21 mouse cellular contexts compared by ENCODE assay signal in genomic region chr10:96631066-96631711, GRCm38 (mm10). TPM values are rescaled to one million over a fixed set of nuclear protein-coding genes. Genes with fewer than 3 reads are reported as not detected.
DNase-seq lines count a peak whose midpoint lies in the region; ATAC-seq and TF ChIP-seq lines count a peak whose summit lies in the region.
"Had no signal": no experiment of that assay in that cellular context is flagged by ENCODE, and none has a peak within 500 bp of the region (broad histone marks: within the 10 kb centered on the region; RNA-seq: fewer than 3 reads in every experiment).

No protein-coding gene starts in this region.

- no peak overlapping the region for H3K9ac ChIP-seq in embryonic facial prominence, embryonic 11.5 days (replicated peaks; ENCODE audit: low read length)
- no peak overlapping the region for H3K9ac ChIP-seq in stomach, postnatal 0 days (ENCODE audit: low read length)
- H3K9ac ChIP-seq: embryonic facial prominence, embryonic 15.5 days; heart, embryonic 13.5 days; hindbrain, embryonic 15.5 days had no signal

- H3K4me2 ChIP-seq in embryonic facial prominence, embryonic 11.5 days (ENCODE audit: low read depth, low read length): no peak overlapping the region
- no peak overlapping the region for H3K4me2 ChIP-seq in stomach, postnatal 0 days (replicated peaks; ENCODE audit: low read depth)
- H3K4me2 ChIP-seq: embryonic facial prominence, embryonic 15.5 days; heart, embryonic 13.5 days; hindbrain, embryonic 15.5 days had no signal

- no peak for TF ChIP-seq EP300 in stomach, postnatal 0 days (optimal IDR thresholded peaks at IDR 0.05)

- TF ChIP-seq CTCF in stomach, postnatal 0 days (IDR thresholded peaks at IDR 0.05; ENCODE audit: low read depth): no peak

- peak; percentile 52 for DNase-seq in embryonic facial prominence, embryonic 11.5 days (ENCODE audit: low spot score)
- DNase-seq in embryonic facial prominence, embryonic 10.5 days (ENCODE audit: low spot score): no peak
- DNase-seq in ES-CJ7 (ENCODE audit: low read depth, low spot score) (peak; percentile 88), R1 (ENCODE audit: low read depth, low spot score) (peak; percentile 86)
- peak; percentile 33 for DNase-seq in splenic B cell, adult 2 months (ENCODE audit: low read depth, low spot score)
- no peak for DNase-seq in stomach, postnatal 0 days (ENCODE audit: low spot score)
- DNase-seq in thymus, postnatal 4 days: no peak
- DNase-seq: adrenal gland, postnatal 14 days; cerebellum, adult 18-20 months; cerebellum, postnatal 10 days; gastrocnemius, postnatal 10 days; heart, postnatal 36 days; kidney, adult 2 months had no signal

- no peaks in the 10 kb centered on the region; the same call in 1 of the 2 replicates for H3K36me3 ChIP-seq in embryonic facial prominence, embryonic 11.5 days (replicated peaks; ENCODE audit: control insufficient read depth, insufficient read depth, low read depth, low read length)
- H3K36me3 ChIP-seq in embryonic facial prominence, embryonic 10.5 days (replicated peaks): peaks cover 34% of the 10 kb centered on the region
- H3K36me3 ChIP-seq in splenic B cell, adult 2 months (ENCODE audit: control insufficient read depth, insufficient read depth, low read length, poor library complexity, severe bottlenecking): peaks cover 5% of the 10 kb centered on the region
- no peaks in the 10 kb centered on the region; the same call in none of the 2 replicates for H3K36me3 ChIP-seq in stomach, postnatal 0 days (ENCODE audit: control insufficient read depth, insufficient read depth, low read length)
- H3K36me3 ChIP-seq: hindbrain, embryonic 15.5 days had no signal

- H3K9me3 ChIP-seq in embryonic facial prominence, embryonic 11.5 days (replicated peaks; ENCODE audit: control insufficient read depth, low read length): no peaks in the 10 kb centered on the region
- H3K9me3 ChIP-seq in embryonic facial prominence, embryonic 10.5 days: no peaks in the 10 kb centered on the region
- no peaks in the 10 kb centered on the region for H3K9me3 ChIP-seq in stomach, postnatal 0 days (ENCODE audit: control insufficient read depth, low read length)
- H3K9me3 ChIP-seq: embryonic facial prominence, embryonic 15.5 days; forebrain, embryonic 10.5 days; heart, embryonic 13.5 days; hindbrain, embryonic 15.5 days had no signal

- H3K4me3 ChIP-seq in embryonic facial prominence, embryonic 11.5 days (ENCODE audit: low read depth, low read length): no peak overlapping the region
- no peak overlapping the region for H3K4me3 ChIP-seq in embryonic facial prominence, embryonic 10.5 days
- H3K4me3 ChIP-seq in stomach, postnatal 0 days (ENCODE audit: low read depth, low read length): no peak overlapping the region
- H3K4me3 ChIP-seq: embryonic facial prominence, embryonic 15.5 days; erythroblast, embryonic 14.5 days; forebrain, embryonic 10.5 days; heart, embryonic 13.5 days; hindbrain, embryonic 15.5 days had no signal

- no peaks in the 10 kb centered on the region for H3K27me3 ChIP-seq in embryonic facial prominence, embryonic 11.5 days (ENCODE audit: control insufficient read depth, insufficient read depth, low read length)
- H3K27me3 ChIP-seq in embryonic facial prominence, embryonic 10.5 days (replicated peaks; ENCODE audit: low read depth, poor library complexity, severe bottlenecking): no peaks in the 10 kb centered on the region
- no peaks in the 10 kb centered on the region for H3K27me3 ChIP-seq in splenic B cell, adult 2 months (ENCODE audit: control insufficient read depth, insufficient read depth, low read length, poor library complexity, severe bottlenecking)
- H3K27me3 ChIP-seq in stomach, postnatal 0 days (ENCODE audit: control insufficient read depth, insufficient read depth, low read length): no peaks in the 10 kb centered on the region
- H3K27me3 ChIP-seq: embryonic facial prominence, embryonic 15.5 days; heart, embryonic 13.5 days; hindbrain, embryonic 15.5 days; Patski had no signal

- H3K27ac ChIP-seq in embryonic facial prominence, embryonic 11.5 days (replicated peaks; ENCODE audit: low read depth, low read length): no peak overlapping the region
- H3K27ac ChIP-seq in embryonic facial prominence, embryonic 10.5 days (replicated peaks): no peak overlapping the region
- H3K27ac ChIP-seq in stomach, postnatal 0 days (replicated peaks): no peak overlapping the region
- H3K27ac ChIP-seq: embryonic facial prominence, embryonic 15.5 days; forebrain, embryonic 10.5 days; heart, embryonic 13.5 days; hindbrain, embryonic 15.5 days had no signal

- no peak for ATAC-seq in embryonic facial prominence, embryonic 11.5 days (replicated peaks; ENCODE audit: insufficient number of reproducible peaks, low FRiP score, low TSS enrichment, low read depth)
- no peak for ATAC-seq in stomach, postnatal 0 days (ENCODE audit: low FRiP score, low TSS enrichment)
- ATAC-seq: forebrain, embryonic 14.5 days; intestine, embryonic 16.5 days; Patski had no signal

- 50% methylated on average over 9 of the region's 9 CpGs for WGBS in embryonic facial prominence, embryonic 11.5 days
- WGBS in embryonic facial prominence, embryonic 10.5 days: 63% methylated on average over 9 of the region's 9 CpGs
- 54% methylated on average over 9 of the region's 9 CpGs for WGBS in stomach, postnatal 0 days

- H3K4me1 ChIP-seq in embryonic facial prominence, embryonic 11.5 days (ENCODE audit: control insufficient read depth, insufficient read depth, low read length): no peaks in the 10 kb centered on the region
- peaks cover 16% of the 10 kb centered on the region for H3K4me1 ChIP-seq in embryonic facial prominence, embryonic 10.5 days
- 0 out of 2 replicates have a peak, but pooled peaks cover 3% of the 10 kb centered on the region for H3K4me1 ChIP-seq in stomach, postnatal 0 days (replicated peaks; ENCODE audit: control insufficient read depth, insufficient read depth)

RNA-seq across cellular contexts. Expression of gene Btg1, which starts 14.4 kb away (rescaled TPM):
- polyA plus RNA-seq in embryonic facial prominence, embryonic 11.5 days (2014; fragmentation: Nextera tagmentation; extraction: Ambion mirVana): 48.4 and 48.9 TPM in 2 replicates
- polyA plus RNA-seq in embryonic facial prominence, embryonic 10.5 days (2016; fragmentation: Nextera tagmentation; extraction: Ambion mirVana): 23.2 and 29.7 TPM in 2 replicates
- 59.8 and 63.0 TPM in 2 replicates for polyA plus RNA-seq in stomach, postnatal 0 days (2015; fragmentation: Nextera tagmentation; extraction: Ambion mirVana)

Comparison
In these comparisons a context has a peak if more than half of its experiments do, and no peak if none do; other contexts are left out.
1. DNase-seq: peak in embryonic facial prominence, embryonic 11.5 days (single experiment), ES-CJ7 (single experiment), R1 (single experiment) and splenic B cell, adult 2 months (single experiment); none in embryonic facial prominence, embryonic 10.5 days (single experiment), stomach, postnatal 0 days (single experiment) and thymus, postnatal 4 days (single experiment).